Mouse (Mus musculus) 416B (cell line): ENCODE measurements at regions not wholly inside any gene's neighbourhood (a gene's known extent, or its start where the extent isn't known, plus 50 kb on each side); places are given as distances from the start of the nearest gene placed in this dataset.

Source experiments
- DNase-seq: peaks from one replicate; pipeline ENCODE4 v3.0.0; 2011; ENCODE audit warnings: low read depth

- DNase-seq, result no peak
Observed at GRCm38 (mm10) chr5:64401737-64402136, 245.6 kb downstream of the Tbc1d1 start.

- DNase-seq, result no peak
Observed at GRCm38 (mm10) chr5:64403077-64403981, 247.2 kb downstream of the Tbc1d1 start.

- no peak for DNase-seq
Observed at GRCm38 (mm10) chr5:64403982-64404345, 247.9 kb downstream of the Tbc1d1 start.

- DNase-seq, result no peak
Observed at GRCm38 (mm10) chr5:64404512-64404911, 248.4 kb downstream of the Tbc1d1 start.

- DNase-seq, result peak; percentile 60
Observed at GRCm38 (mm10) chr5:64408938-64409337, 252.8 kb downstream of the Tbc1d1 start.

- peak; percentile 10 for DNase-seq
Observed at GRCm38 (mm10) chr5:64410621-64411020, 254.5 kb downstream of the Tbc1d1 start.

GRCm38 (mm10) chr5:64414519-64414918, 258.4 kb downstream of the Tbc1d1 start:
- no peak for DNase-seq

GRCm38 (mm10) chr5:64419395-64419794, 263.3 kb downstream of the Tbc1d1 start:
- no peak for DNase-seq

- DNase-seq, result no peak
Observed at GRCm38 (mm10) chr5:64422787-64423587, 266.9 kb downstream of the Tbc1d1 start.

GRCm38 (mm10) chr5:64428822-64429221, 272.7 kb downstream of the Tbc1d1 start:
- DNase-seq, result no peak

GRCm38 (mm10) chr5:64430501-64430900, 274.4 kb downstream of the Tbc1d1 start:
- no peak for DNase-seq

- DNase-seq, result no peak
Observed at GRCm38 (mm10) chr5:64431624-64432023, 275.5 kb downstream of the Tbc1d1 start.

- DNase-seq, result no peak
Observed at GRCm38 (mm10) chr5:64433786-64434185, 277.7 kb downstream of the Tbc1d1 start.

GRCm38 (mm10) chr5:64435491-64435890, 279.4 kb downstream of the Tbc1d1 start:
- DNase-seq, result no peak

GRCm38 (mm10) chr5:64435958-64436357, 279.9 kb downstream of the Tbc1d1 start:
- no peak for DNase-seq

- DNase-seq, result no peak
Observed at GRCm38 (mm10) chr5:64437720-64438119, 281.6 kb downstream of the Tbc1d1 start.

GRCm38 (mm10) chr5:64438446-64439134, 282.5 kb downstream of the Tbc1d1 start:
- DNase-seq, result no peak

GRCm38 (mm10) chr5:64447847-64448246, 291.7 kb downstream of the Tbc1d1 start:
- DNase-seq, result peak; percentile 53

GRCm38 (mm10) chr5:64452668-64453334, 296.7 kb downstream of the Tbc1d1 start:
- no peak for DNase-seq

- no peak for DNase-seq
Observed at GRCm38 (mm10) chr5:64459807-64460206, 303.7 kb downstream of the Tbc1d1 start.

GRCm38 (mm10) chr5:64460891-64461290, 304.8 kb downstream of the Tbc1d1 start:
- no peak for DNase-seq

- DNase-seq, result no peak
Observed at GRCm38 (mm10) chr5:64461592-64461991, 305.5 kb downstream of the Tbc1d1 start.
